Mouse (Mus musculus): Measurements from ENCODE around the gene Fancc. TPM values are rescaled to one million over a fixed set of nuclear protein-coding genes. Genes with fewer than 3 reads are reported as not detected.

The Fancc gene
- polyA plus RNA-seq, 1 experiment = 18.4 TPM

GRCm38 (mm10) chr13:63253886-63254636 is 243.0 kb downstream of the Fancc start:
- Histone ChIP-seq H3K4me1 (ENCODE audit: control insufficient read depth, insufficient read depth, low read length) (peaks cover 37% of the 10 kb centered on the region), H3K4me3 (replicated peaks; ENCODE audit: insufficient read depth, low read depth, low read length) (no peak overlapping the region), H3K27ac (ENCODE audit: insufficient read depth, low read length) (no peak overlapping the region), H3K27me3 (ENCODE audit: control insufficient read depth, insufficient read depth, low read length) (no peaks in the 10 kb centered on the region)
- no peak for DNase-seq
- no peak for TF ChIP-seq POLR2A (IDR thresholded peaks at IDR 0.05; ENCODE audit: borderline replicate concordance, insufficient read depth, low read length)
- no peak for TF ChIP-seq CTCF (IDR thresholded peaks at IDR 0.05; ENCODE audit: borderline replicate concordance, insufficient read depth, low read depth, low read length)
- WGBS = 93% methylated on average over 7 of the region's 7 CpGs

GRCm38 (mm10) chr13:63253147-63253546 is 243.9 kb downstream of the Fancc start:
- TF ChIP-seq POLR2A (IDR thresholded peaks at IDR 0.05; ENCODE audit: borderline replicate concordance, insufficient read depth, low read length) (no peak), CTCF (IDR thresholded peaks at IDR 0.05; ENCODE audit: borderline replicate concordance, insufficient read depth, low read depth, low read length) (no peak)
- Histone ChIP-seq H3K27ac (ENCODE audit: insufficient read depth, low read length) (no peak overlapping the region), H3K4me1 (ENCODE audit: control insufficient read depth, insufficient read depth, low read length) (peaks cover 30% of the 10 kb centered on the region), H3K27me3 (ENCODE audit: control insufficient read depth, insufficient read depth, low read length) (no peaks in the 10 kb centered on the region), H3K4me3 (replicated peaks; ENCODE audit: insufficient read depth, low read depth, low read length) (no peak overlapping the region)
- no peak for DNase-seq
- 39% methylated on average over 5 of the region's 5 CpGs for WGBS

DNA sequence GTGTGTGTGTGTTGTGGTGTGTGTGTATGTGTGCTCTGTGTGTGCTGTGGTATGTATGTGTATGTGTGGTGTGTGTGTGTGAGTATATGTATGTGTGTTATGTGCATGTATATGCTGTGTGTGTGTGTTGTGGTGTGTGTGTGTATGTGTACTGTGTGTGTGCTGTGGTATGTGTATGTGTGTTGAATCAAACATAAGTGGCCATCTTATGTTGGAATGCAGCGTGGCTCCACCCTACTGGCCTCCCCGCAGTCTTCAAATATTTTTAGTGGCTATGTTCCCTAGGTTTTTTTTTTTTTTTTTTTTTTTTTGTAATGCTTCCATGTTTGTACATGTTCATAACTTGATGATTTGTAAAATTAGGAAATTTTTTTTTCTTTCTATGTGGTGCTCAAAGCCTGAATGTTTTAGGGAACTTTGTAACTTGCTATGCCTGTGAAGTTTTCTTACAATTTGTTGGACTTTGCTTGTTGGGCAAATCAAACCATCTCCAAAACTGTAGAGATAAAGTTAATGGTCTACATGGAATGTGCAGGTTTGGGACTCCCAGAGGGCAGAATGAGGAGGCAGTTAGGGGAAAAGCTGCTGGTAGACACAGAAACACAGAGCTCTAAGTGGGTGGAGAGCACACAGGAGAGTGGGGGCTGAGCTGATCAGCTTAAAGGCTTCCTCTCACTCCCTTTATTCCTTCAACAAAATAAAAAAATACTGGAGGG is 244.6 kb downstream of the Fancc start:
- H3K27me3 ChIP-seq (ENCODE audit: control insufficient read depth, insufficient read depth, low read length) = no peaks in the 10 kb centered on the region
- no peak overlapping the region for H3K27ac ChIP-seq (ENCODE audit: insufficient read depth, low read length)
- no peak for DNase-seq
- no peak overlapping the region for H3K4me3 ChIP-seq (replicated peaks; ENCODE audit: insufficient read depth, low read depth, low read length)
- 92% methylated on average over 2 of the region's 2 CpGs for WGBS
- peaks cover 26% of the 10 kb centered on the region for H3K4me1 ChIP-seq (ENCODE audit: control insufficient read depth, insufficient read depth, low read length)
- no peak for TF ChIP-seq POLR2A (IDR thresholded peaks at IDR 0.05; ENCODE audit: borderline replicate concordance, insufficient read depth, low read length)
- TF ChIP-seq CTCF (IDR thresholded peaks at IDR 0.05; ENCODE audit: borderline replicate concordance, insufficient read depth, low read depth, low read length) = no peak

DNA sequence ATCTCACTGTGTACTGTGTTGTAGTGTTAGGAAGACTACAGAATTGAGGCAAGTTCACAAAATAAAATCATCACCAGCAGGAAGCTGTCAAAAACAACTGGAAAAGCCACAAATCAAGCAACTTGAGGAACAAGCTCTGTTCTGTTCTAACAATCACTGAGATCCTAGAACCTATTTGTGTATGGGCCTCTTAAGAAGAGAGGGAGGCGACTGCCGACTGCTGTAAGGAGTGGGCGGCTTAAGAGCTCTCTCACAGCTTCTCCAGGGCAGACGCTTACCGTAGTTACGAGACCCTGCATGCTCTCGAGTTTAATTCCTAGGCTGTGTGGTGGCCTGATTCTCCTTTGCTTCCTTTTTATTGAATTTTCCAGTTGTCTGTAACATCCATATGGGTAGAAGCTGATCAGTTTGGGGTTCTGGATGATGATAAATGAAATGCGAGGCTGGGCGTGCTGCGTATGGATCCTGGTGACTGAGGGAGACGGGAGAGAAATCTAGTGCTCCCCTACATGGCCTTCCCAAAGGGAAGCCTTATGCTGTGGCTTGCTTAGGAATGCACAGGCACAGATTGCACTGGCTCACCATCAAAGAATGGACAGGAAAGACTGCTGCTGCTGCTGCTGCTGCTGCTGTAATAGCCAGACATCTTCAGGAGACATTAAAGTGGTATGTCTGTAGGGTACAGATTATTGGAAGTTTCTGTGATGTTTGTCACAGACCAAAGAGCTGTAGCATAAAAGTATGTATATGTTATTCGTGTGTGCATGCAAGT is 245.8 kb downstream of the Fancc start:
- WGBS = 70% methylated on average over 12 of the region's 12 CpGs
- peaks cover 26% of the 10 kb centered on the region for H3K4me1 ChIP-seq (ENCODE audit: control insufficient read depth, insufficient read depth, low read length)
- no peak overlapping the region for H3K27ac ChIP-seq (ENCODE audit: insufficient read depth, low read length)
- no peaks in the 10 kb centered on the region for H3K27me3 ChIP-seq (ENCODE audit: control insufficient read depth, insufficient read depth, low read length)
- TF ChIP-seq POLR2A (IDR thresholded peaks at IDR 0.05; ENCODE audit: borderline replicate concordance, insufficient read depth, low read length) (no peak), CTCF (IDR thresholded peaks at IDR 0.05; ENCODE audit: borderline replicate concordance, insufficient read depth, low read depth, low read length) (no peak)
- no peak overlapping the region for H3K4me3 ChIP-seq (replicated peaks; ENCODE audit: insufficient read depth, low read depth, low read length)
- DNase-seq = no peak

DNA sequence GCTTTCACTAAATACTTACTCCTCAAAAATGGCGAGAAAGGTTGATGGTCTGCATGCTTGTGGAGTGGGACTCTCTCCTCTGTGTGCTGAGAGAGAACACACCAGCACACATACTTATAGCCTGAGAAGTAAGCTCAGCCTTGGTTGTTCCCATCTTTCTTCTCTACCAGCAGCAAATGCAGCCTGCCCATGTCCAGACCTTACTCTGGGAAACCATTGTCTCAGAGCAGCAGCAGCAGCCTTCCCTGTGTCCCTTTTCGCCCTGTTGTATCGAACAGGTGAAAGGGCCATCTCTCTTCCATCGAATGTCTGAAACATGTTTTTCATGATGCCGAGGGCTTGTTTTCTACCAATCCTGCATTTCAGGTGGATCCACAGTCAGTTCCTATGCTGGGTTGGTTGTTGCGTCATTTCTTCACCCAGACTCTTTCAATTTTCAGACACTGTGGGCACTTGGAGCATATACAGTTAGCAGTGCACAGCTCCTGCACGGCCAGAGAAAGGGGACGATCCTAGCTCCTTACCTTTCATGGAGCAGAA is 246.6 kb downstream of the Fancc start:
- Histone ChIP-seq H3K4me3 (replicated peaks; ENCODE audit: insufficient read depth, low read depth, low read length) (no peak overlapping the region), H3K27ac (ENCODE audit: insufficient read depth, low read length) (no peak overlapping the region), H3K27me3 (ENCODE audit: control insufficient read depth, insufficient read depth, low read length) (no peaks in the 10 kb centered on the region), H3K4me1 (ENCODE audit: control insufficient read depth, insufficient read depth, low read length) (peaks cover 22% of the 10 kb centered on the region)
- WGBS = 91% methylated on average over 8 of the region's 8 CpGs
- no peak for TF ChIP-seq POLR2A (IDR thresholded peaks at IDR 0.05; ENCODE audit: borderline replicate concordance, insufficient read depth, low read length)
- no peak for TF ChIP-seq CTCF (IDR thresholded peaks at IDR 0.05; ENCODE audit: borderline replicate concordance, insufficient read depth, low read depth, low read length)
- DNase-seq = no peak

DNA sequence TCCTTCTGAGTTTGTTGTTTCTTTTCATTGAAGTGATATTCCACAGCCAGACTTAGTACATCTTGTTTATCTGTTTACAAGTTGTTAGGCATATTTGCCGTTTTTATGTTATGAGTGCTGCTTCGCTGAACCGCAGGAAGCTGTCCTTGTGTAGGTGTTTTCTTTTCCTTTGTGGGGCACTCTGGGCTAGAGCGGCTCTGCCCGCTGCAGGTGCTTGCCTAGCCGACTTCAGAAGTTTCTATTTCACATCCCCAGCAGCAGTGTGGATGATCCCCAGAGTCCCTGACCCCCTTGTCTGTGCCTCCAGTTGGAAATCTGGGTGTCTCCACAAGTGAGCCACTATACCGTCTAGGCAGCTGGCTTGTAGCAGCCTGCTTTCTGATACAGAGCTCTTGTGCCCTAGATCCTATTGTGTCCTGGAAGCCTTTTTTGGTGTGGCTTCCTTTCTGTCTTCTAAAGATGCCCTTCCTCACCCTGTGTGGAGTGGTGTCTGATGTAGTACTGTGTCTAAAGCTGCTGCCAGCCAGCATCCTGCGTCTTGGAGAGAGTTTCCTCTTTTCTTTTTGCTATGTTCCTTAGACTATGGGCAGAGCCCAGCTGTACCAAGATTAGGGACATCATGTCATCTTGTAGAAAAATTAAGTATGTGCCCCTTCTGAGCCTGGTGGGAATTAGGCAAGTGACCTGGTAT is 247.2 kb downstream of the Fancc start:
- H3K4me1 ChIP-seq (ENCODE audit: control insufficient read depth, insufficient read depth, low read length) = peaks cover 23% of the 10 kb centered on the region
- no peaks in the 10 kb centered on the region for H3K27me3 ChIP-seq (ENCODE audit: control insufficient read depth, insufficient read depth, low read length)
- H3K4me3 ChIP-seq (replicated peaks; ENCODE audit: insufficient read depth, low read depth, low read length) = no peak overlapping the region
- DNase-seq = no peak
- WGBS = 71% methylated on average over 8 of the region's 8 CpGs
- TF ChIP-seq CTCF (IDR thresholded peaks at IDR 0.05; ENCODE audit: borderline replicate concordance, insufficient read depth, low read depth, low read length) (no peak), POLR2A (IDR thresholded peaks at IDR 0.05; ENCODE audit: borderline replicate concordance, insufficient read depth, low read length) (no peak)
- H3K27ac ChIP-seq (ENCODE audit: insufficient read depth, low read length) = no peak overlapping the region

DNA sequence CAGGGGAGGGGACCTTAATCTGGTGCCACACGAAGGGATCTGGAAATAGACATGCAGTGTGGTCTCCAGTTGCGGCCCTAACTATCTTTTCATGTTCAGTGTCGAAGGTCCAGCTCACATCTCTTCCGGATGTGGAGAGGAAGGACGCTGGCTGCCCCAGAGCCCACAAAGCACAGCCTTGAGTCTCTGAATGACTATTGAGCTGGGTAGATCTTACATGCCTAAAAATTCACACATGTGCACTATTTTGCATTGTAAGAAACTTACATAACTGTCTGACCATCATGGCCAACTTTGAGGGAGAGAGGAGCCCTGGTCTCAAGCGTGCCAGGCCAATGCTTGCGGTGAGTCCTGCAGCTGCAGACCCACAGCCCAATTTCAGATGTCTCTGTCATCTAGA is 247.9 kb downstream of the Fancc start:
- Histone ChIP-seq H3K4me3 (replicated peaks; ENCODE audit: insufficient read depth, low read depth, low read length) (no peak overlapping the region), H3K4me1 (ENCODE audit: control insufficient read depth, insufficient read depth, low read length) (peaks cover 23% of the 10 kb centered on the region), H3K27me3 (ENCODE audit: control insufficient read depth, insufficient read depth, low read length) (no peaks in the 10 kb centered on the region), H3K27ac (ENCODE audit: insufficient read depth, low read length) (no peak overlapping the region)
- DNase-seq = no peak
- no peak for TF ChIP-seq POLR2A (IDR thresholded peaks at IDR 0.05; ENCODE audit: borderline replicate concordance, insufficient read depth, low read length)
- TF ChIP-seq CTCF (IDR thresholded peaks at IDR 0.05; ENCODE audit: borderline replicate concordance, insufficient read depth, low read depth, low read length) = no peak
- 87% methylated on average over 7 of the region's 7 CpGs for WGBS
